Mouse (Mus musculus) CH12.LX (cell line): ENCODE measurements at regions not wholly inside any gene's neighbourhood (a gene's known extent, or its start where the extent isn't known, plus 50 kb on each side); places are given as distances from the start of the nearest gene placed in this dataset.

ENCODE experiments used
- CHD1 ChIP-seq: IDR thresholded peaks from 2 replicates; pipeline ENCODE4 v1.6.1; 2012; ENCODE audit warnings: low read depth, low read length, improper control_type of control experiment, inconsistent platforms
- CTCF ChIP-seq, 2 experiments: IDR thresholded peaks in 1 of 2; conservative IDR thresholded peaks in 1 of 2; 2 replicates each; pipeline ENCODE4 v1.5.1; 2011 to 2012; ENCODE audit warnings: low read depth in 2 of 2, low read length in 2 of 2, improper control_type of control experiment in 1 of 2, inconsistent platforms in 1 of 2, mild to moderate bottlenecking in 1 of 2, moderate library complexity in 1 of 2
- MAX ChIP-seq: IDR thresholded peaks from 2 replicates; pipeline ENCODE4 v1.6.1; 2011; ENCODE audit warnings: low read length, improper control_type of control experiment
- NRF1 ChIP-seq: IDR thresholded peaks from 2 replicates; pipeline ENCODE4 v1.6.1; 2014; ENCODE audit warnings: low read depth, mild to moderate bottlenecking, inconsistent platforms, low read length, improper control_type of control experiment, moderate library complexity
- UBTF ChIP-seq: IDR thresholded peaks from 2 replicates; pipeline ENCODE4 v1.6.1; 2012; ENCODE audit warnings: low read depth, mild to moderate bottlenecking, inconsistent platforms, low read length, improper control_type of control experiment, moderate library complexity

DNA sequence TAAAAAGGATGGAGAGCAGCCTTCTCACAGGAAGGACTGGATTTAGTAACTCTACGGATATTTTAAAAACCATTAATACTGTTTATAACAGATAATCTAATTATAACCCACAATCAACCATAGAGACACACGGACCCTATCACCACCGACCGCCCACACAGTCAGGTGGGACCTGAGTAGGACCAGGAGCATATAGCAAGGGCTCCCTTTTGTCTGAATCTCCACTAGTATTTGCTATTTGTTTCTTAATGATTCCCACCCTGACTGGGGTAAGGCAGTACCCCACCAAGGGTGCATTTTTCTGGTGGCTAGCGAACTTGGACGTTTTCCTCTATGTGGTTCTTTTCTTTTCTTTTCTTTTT, 79.4 kb upstream of the Tmem45b start:
- no peak for TF ChIP-seq CTCF (conservative IDR thresholded peaks at IDR 0.05 in 1 of 2, IDR thresholded peaks at IDR 0.05 in 1 of 2; ENCODE audit: low read depth in 2 of 2, low read length in 2 of 2)
- TF ChIP-seq CHD1 = no peak
- no peak for TF ChIP-seq MAX
- TF ChIP-seq UBTF = no peak
- no peak for TF ChIP-seq NRF1
